Mouse (Mus musculus) small intestine, adult 2 months (tissue): Measurements from ENCODE around the gene Adam23.

ENCODE experiments used
- CTCF ChIP-seq: fragments of 200-500 bp; IDR thresholded peaks from 2 replicates; pipeline ENCODE4 v1.5.1; 2012; ENCODE audit warnings: low read depth, mild to moderate bottlenecking, control low read depth, inconsistent platforms, low read length, moderate library complexity, mixed read lengths; ENCODE audit not compliant: insufficient replicate concordance, insufficient read length; ENCODE audit errors: extremely low read depth
- POLR2A ChIP-seq: fragments of 200-500 bp; IDR thresholded peaks from 2 replicates; pipeline ENCODE4 v1.6.1; 2012; ENCODE audit warnings: low read depth, mild to moderate bottlenecking, control low read depth, inconsistent platforms, low read length, moderate library complexity

DNA sequence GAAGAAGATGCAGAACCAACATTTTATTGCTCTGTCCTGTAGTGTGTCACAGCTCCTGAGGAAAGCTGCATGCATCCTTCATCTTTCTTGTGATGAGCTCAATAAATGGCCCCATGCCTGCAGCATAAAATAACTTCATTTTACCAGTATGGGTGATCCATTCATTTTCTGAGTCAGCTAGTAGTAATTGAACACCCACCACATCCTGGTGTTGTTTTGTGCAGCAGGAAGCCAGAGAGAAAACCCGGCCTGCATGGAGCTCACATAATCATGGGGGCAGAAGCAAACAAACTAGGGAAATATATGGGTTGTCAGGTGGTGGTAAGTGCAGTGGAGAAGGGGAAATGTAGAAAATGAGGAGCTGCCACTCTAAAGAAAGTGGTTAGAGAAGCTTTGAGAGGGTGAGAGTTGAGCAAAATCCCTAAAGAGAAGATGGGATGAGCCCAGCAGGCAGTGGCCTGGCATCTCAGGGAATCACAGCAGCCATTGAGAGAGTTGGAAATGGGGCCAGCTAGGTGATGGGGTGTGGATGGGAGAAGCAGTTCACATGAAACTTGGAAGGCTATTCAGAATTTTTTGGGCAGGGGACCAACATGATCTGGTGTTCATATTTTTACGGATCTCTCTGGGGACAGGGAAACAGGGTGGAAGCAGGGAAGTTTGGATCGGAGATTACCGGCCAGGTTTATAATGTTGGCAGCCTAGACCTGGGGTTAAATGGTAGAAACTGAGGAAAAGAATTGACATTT lies 116.3 kb downstream of the Adam23 start:
- TF ChIP-seq CTCF = no peak
- no peak for TF ChIP-seq POLR2A
